Mouse (Mus musculus) midbrain, embryonic 13.5 days (tissue): ENCODE measurements around the gene Gm9048. TPM values are rescaled to one million over a fixed set of nuclear protein-coding genes. Genes with fewer than 3 reads are reported as not detected.
"Not testable (repeated sequence)": the region's sequence is repeated elsewhere in the genome, so short reads cannot be mapped to it uniquely, and the experiment has no call there.

ENCODE experiments used
- ATAC-seq: fragments of 200-750 bp; cut with Nextera tagmentation; 2 replicates; pipeline ENCODE4 v1.8.0; 2017; ENCODE audit warnings: mild to moderate bottlenecking, moderate TSS enrichment, moderate library complexity
- H3K27ac ChIP-seq: fragments of 300-500 bp; sonication (generic); 2 replicates; pipeline ENCODE4 v1.5.1; 2015; ENCODE audit warnings: inconsistent platforms, mild to moderate bottlenecking, moderate library complexity
- H3K27me3 ChIP-seq: fragments of 300-500 bp; sonication (generic); 2 replicates; pipeline ENCODE4 v1.6.1; 2015; ENCODE audit warnings: mild to moderate bottlenecking, inconsistent platforms
- H3K36me3 ChIP-seq: fragments of 300-500 bp; sonication (generic); 2 replicates; pipeline ENCODE4 v1.6.1; 2015; ENCODE audit warnings: mild to moderate bottlenecking, inconsistent platforms
- H3K4me1 ChIP-seq: fragments of 300-500 bp; sonication (generic); replicated peaks from 2 replicates; pipeline ENCODE4 v1.6.1; 2015; ENCODE audit warnings: inconsistent platforms
- H3K4me2 ChIP-seq: fragments of 300-500 bp; sonication (generic); replicated peaks from 2 replicates; pipeline ENCODE4 v1.6.1; 2015; ENCODE audit warnings: moderate library complexity, mild to moderate bottlenecking, inconsistent platforms
- H3K4me3 ChIP-seq: fragments of 300-500 bp; sonication (generic); replicated peaks from 2 replicates; pipeline ENCODE4 v1.5.1; 2015; ENCODE audit warnings: mild to moderate bottlenecking, inconsistent platforms
- H3K9ac ChIP-seq: fragments of 300-500 bp; sonication (generic); replicated peaks from 2 replicates; pipeline ENCODE4 v1.6.1; 2015; ENCODE audit warnings: mild to moderate bottlenecking, inconsistent platforms
- H3K9me3 ChIP-seq: fragments of 300-500 bp; sonication (generic); 2 replicates; pipeline ENCODE4 v1.6.1; 2016; ENCODE audit warnings: mild to moderate bottlenecking, inconsistent platforms
- WGBS: fragments of 180-500 bp; shearing (Covaris S2); methylation state at CpG from one replicate; pipeline ENCODE4 v1.1.7; 2015; 5-methylcytosine and 5-hydroxymethylcytosine counted together
- polyA plus RNA-seq: library from polyadenylated mRNA; unstranded; fragments of >200 nt; fragmentation: Nextera tagmentation; extraction: Ambion mirVana; gene quantifications from 2 replicates; pipeline ENCODE4 v1.2.1, GENCODE M21; 2015

The Gm9048 gene
- polyA plus RNA-seq: 0.14 TPM in 1 of 2 replicates, not detected in the other

DNA sequence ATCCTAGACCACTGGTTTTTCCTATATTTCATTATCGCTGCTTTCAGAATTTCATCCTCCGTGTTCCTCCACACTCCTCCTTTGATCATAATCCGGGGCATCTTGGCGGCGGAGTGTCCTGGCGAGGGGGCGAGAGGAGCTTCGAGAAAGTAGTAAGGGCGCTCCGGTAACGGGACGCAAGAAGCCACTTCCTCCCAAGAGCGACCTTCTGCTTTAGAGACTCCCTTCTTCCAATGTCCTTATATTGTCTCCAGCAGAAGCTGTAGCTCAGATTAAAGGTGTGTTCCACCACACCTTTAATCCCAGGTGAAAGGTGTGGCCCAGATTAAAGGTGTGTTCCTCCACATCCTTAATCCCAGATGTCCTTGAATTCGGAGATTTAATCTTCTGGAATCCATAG lies at the start of gene Gm9048:
Gene Gm9048, minus strand, starts transcription at position 101 of the 400 bp plus-strand sequence.
- not testable (repeated sequence) for ATAC-seq, H3K27me3 ChIP-seq, H3K9me3 ChIP-seq, H3K4me2 ChIP-seq, H3K4me1 ChIP-seq, H3K36me3 ChIP-seq, H3K4me3 ChIP-seq, H3K27ac ChIP-seq, H3K9ac ChIP-seq
- 75% methylated on average over 1 of the region's 14 CpGs for WGBS

DNA sequence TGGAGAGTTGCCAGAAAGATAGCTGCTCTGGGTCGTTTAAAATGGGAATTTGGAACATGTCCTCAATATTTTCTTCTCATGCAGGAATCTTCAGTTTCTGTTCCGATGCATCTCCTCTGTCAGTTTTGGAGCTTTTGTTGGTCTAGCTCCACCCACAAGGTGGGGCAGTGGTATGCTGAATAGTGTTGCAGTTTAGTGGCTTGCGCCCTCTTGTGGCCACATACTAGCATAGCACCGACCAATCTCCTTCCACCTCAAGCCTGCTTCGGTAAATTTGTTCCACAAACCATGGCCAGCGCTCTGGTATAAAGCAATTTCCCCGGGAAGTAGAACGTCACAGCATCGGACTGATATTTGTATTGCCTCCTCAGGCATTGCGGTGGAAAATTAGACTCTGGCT lies 22.0 kb upstream of the Gm9048 start:
- peak; percentile 91 for ATAC-seq
- Histone ChIP-seq H3K27me3 (no peaks in the 10 kb centered on the region), H3K4me2 (peak overlapping the region; percentile 40), H3K27ac (no peak overlapping the region), H3K9me3 (no peaks in the 10 kb centered on the region; the same call in 1 of the 2 replicates), H3K4me1 (no peaks in the 10 kb centered on the region), H3K9ac (no peak overlapping the region), H3K4me3 (no peak overlapping the region), H3K36me3 (no peaks in the 10 kb centered on the region)
- 9% methylated on average over 10 of the region's 10 CpGs for WGBS

DNA sequence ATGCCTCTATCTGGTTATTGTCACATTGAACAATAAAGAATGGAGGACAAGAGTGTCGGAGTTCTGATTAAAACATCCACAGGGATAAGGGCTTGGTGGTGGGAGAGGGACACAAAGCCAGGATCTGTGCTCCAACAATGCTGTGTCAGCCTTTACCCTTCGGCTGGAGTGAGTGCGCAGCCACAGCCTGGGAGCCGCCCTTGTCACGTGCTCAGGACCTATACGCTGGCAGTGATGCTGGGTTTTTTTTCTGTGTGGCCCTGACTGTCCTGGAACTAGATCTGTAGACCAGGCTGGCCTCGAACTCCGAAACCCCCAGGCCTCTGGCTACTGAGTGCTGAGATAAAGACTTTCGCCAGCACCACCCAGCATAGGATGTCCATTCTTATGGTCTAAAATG lies 21.0 kb upstream of the Gm9048 start:
- no peak overlapping the region for H3K9ac ChIP-seq
- no peaks in the 10 kb centered on the region; the same call in 1 of the 2 replicates for H3K9me3 ChIP-seq
- H3K36me3 ChIP-seq: no peaks in the 10 kb centered on the region
- no peak overlapping the region for H3K27ac ChIP-seq
- WGBS: 89% methylated on average over 9 of the region's 9 CpGs
- peak; percentile 53; the same call in 1 of the 2 replicates for ATAC-seq
- no peaks in the 10 kb centered on the region for H3K4me1 ChIP-seq
- H3K4me3 ChIP-seq: no peak overlapping the region
- no peaks in the 10 kb centered on the region for H3K27me3 ChIP-seq
- no peak overlapping the region for H3K4me2 ChIP-seq

DNA sequence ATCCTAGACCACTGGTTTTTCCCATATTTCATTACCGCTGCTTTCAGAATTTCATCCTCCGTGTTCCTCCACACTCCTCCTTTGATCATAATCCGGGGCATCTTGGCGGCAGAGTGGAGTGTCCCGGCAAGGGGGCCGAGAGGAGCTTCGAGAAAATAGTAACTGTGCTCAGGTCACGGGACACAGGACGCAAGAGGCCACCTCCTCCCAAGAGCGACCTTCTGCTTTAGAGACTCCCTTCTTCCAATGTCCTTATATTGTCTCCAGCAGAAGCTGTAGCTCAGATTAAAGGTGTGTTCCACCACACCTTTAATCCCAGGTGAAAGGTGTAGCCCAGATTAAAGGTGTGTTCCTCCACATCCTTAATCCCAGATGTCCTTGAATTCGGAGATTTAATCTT lies 5.5 kb upstream of the Gm9048 start, which contains the start of gene Gm9049:
Gene Gm9049, minus strand, starts transcription at position 101 of the 400 bp plus-strand sequence.
- H3K27me3 ChIP-seq, H3K9ac ChIP-seq, H3K9me3 ChIP-seq, H3K36me3 ChIP-seq, H3K27ac ChIP-seq, H3K4me3 ChIP-seq, ATAC-seq, H3K4me1 ChIP-seq, H3K4me2 ChIP-seq: not testable (repeated sequence)
- 83% methylated on average over 1 of the region's 11 CpGs for WGBS

DNA sequence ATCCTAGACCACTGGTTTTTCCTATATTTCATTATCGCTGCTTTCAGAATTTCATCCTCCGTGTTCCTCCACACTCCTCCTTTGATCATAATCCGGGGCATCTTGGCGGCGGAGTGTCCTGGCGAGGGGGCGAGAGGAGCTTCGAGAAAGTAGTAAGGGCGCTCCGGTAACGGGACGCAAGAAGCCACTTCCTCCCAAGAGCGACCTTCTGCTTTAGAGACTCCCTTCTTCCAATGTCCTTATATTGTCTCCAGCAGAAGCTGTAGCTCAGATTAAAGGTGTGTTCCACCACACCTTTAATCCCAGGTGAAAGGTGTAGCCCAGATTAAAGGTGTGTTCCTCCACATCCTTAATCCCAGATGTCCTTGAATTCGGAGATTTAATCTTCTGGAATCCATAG lies 5.3 kb downstream of the Gm9048 start, which contains the start of gene Gm9046:
Gene Gm9046, minus strand, starts transcription at position 101 of the 400 bp plus-strand sequence.
- not testable (repeated sequence) for H3K9ac ChIP-seq, H3K27me3 ChIP-seq, H3K36me3 ChIP-seq, H3K4me3 ChIP-seq, H3K4me2 ChIP-seq, H3K9me3 ChIP-seq, H3K4me1 ChIP-seq, H3K27ac ChIP-seq, ATAC-seq
- WGBS: no CpG with 5 or more reads among the region's 14 CpGs

DNA sequence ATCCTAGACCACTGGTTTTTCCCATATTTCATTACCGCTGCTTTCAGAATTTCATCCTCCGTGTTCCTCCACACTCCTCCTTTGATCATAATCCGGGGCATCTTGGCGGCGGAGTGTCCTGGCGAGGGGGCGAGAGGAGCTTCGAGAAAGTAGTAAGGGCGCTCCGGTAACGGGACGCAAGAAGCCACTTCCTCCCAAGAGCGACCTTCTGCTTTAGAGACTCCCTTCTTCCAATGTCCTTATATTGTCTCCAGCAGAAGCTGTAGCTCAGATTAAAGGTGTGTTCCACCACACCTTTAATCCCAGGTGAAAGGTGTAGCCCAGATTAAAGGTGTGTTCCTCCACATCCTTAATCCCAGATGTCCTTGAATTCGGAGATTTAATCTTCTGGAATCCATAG lies 10.7 kb downstream of the Gm9048 start, which contains the start of gene Gm9045:
Gene Gm9045, minus strand, starts transcription at position 101 of the 400 bp plus-strand sequence.
- not testable (repeated sequence) for H3K4me3 ChIP-seq, H3K9me3 ChIP-seq, H3K4me2 ChIP-seq, H3K9ac ChIP-seq, H3K27me3 ChIP-seq, H3K27ac ChIP-seq, ATAC-seq, H3K4me1 ChIP-seq, H3K36me3 ChIP-seq
- WGBS: no CpG with 5 or more reads among the region's 14 CpGs

DNA sequence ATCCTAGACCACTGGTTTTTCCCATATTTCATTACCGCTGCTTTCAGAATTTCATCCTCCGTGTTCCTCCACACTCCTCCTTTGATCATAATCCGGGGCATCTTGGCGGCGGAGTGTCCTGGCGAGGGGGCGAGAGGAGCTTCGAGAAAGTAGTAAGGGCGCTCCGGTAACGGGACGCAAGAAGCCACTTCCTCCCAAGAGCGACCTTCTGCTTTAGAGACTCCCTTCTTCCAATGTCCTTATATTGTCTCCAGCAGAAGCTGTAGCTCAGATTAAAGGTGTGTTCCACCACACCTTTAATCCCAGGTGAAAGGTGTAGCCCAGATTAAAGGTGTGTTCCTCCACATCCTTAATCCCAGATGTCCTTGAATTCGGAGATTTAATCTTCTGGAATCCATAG lies 16.2 kb downstream of the Gm9048 start, which contains the start of gene Gm9044:
Gene Gm9044, minus strand, starts transcription at position 101 of the 400 bp plus-strand sequence.
- H3K27me3 ChIP-seq, ATAC-seq, H3K27ac ChIP-seq, H3K4me3 ChIP-seq, H3K9ac ChIP-seq, H3K4me1 ChIP-seq, H3K4me2 ChIP-seq, H3K36me3 ChIP-seq, H3K9me3 ChIP-seq: not testable (repeated sequence)
- no CpG with 5 or more reads among the region's 14 CpGs for WGBS

DNA sequence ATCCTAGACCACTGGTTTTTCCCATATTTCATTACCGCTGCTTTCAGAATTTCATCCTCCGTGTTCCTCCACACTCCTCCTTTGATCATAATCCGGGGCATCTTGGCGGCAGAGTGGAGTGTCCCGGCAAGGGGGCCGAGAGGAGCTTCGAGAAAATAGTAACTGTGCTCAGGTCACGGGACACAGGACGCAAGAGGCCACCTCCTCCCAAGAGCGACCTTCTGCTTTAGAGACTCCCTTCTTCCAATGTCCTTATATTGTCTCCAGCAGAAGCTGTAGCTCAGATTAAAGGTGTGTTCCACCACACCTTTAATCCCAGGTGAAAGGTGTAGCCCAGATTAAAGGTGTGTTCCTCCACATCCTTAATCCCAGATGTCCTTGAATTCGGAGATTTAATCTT lies 21.6 kb downstream of the Gm9048 start, which contains the start of gene Gm9040:
Gene Gm9040, minus strand, starts transcription at position 101 of the 400 bp plus-strand sequence.
- H3K9ac ChIP-seq, H3K27ac ChIP-seq, H3K36me3 ChIP-seq, H3K27me3 ChIP-seq, ATAC-seq, H3K9me3 ChIP-seq, H3K4me1 ChIP-seq, H3K4me3 ChIP-seq, H3K4me2 ChIP-seq: not testable (repeated sequence)
- no CpG with 5 or more reads among the region's 11 CpGs for WGBS

DNA sequence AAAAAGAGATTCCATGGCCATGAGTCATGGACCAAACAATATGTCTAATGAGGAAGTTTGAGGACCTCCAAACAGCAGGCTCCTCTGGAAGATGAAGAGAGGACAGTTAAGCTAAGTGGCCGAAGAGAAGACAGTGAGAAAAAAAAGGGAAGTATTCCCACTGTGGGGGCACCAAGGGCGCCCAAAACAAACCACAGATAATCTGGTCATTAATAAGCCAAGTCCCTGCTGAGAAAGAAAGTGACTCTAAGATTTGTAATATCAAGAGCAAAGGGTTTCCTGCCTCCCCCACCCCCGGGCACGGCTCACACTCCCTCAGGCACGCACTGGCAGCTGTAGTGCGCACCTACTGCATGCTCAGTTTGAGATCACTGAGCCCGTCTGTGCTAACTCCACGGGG lies 29.5 kb downstream of the Gm9048 start:
- H3K36me3 ChIP-seq: no peaks in the 10 kb centered on the region
- no peak for ATAC-seq
- 92% methylated on average over 8 of the region's 8 CpGs for WGBS
- H3K4me1 ChIP-seq: no peaks in the 10 kb centered on the region
- H3K9me3 ChIP-seq: no peaks in the 10 kb centered on the region
- no peaks in the 10 kb centered on the region for H3K27me3 ChIP-seq
- H3K9ac ChIP-seq: no peak overlapping the region
- no peak overlapping the region for H3K4me2 ChIP-seq
- H3K27ac ChIP-seq: no peak overlapping the region
- H3K4me3 ChIP-seq: no peak overlapping the region

DNA sequence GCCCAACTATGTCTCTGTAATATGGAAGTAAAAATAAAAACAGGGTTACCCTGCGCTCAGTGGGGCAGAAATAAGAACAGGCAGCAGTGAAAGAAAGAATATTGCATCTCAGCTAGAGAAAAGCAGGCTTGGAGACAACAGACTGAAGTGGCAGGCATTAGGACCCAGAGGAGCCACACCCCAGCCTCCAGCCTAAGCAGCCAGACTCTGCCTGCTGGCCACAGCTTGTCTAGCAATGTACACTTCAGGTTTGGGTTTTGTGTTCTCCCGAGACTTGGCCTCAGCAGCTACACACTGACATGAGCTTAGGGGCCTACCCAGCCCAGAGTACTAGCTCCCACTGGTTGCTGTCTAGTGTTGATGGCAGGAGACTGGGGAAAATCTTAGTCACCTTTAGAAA lies 46.3 kb downstream of the Gm9048 start:
- H3K9ac ChIP-seq, H3K4me1 ChIP-seq, H3K27me3 ChIP-seq, ATAC-seq, H3K27ac ChIP-seq, H3K4me3 ChIP-seq, H3K36me3 ChIP-seq, H3K9me3 ChIP-seq, H3K4me2 ChIP-seq: not testable (repeated sequence)
- WGBS: 43% methylated on average over 2 of the region's 2 CpGs

Other genes starting within 250 kb of the Gm9048 start
- gene Mdm1, start 206.9 kb downstream of the Gm9048 start, polyA plus RNA-seq: 41.2 and 46.1 TPM in 2 replicates
- gene Il22, start 143.7 kb downstream of the Gm9048 start, polyA plus RNA-seq: not detected in 2 replicates
- 0.23 and 0.26 TPM in 2 replicates for gene Gm32717, start 107.9 kb downstream of the Gm9048 start, polyA plus RNA-seq
- 0.23 and 0.26 TPM in 2 replicates for gene Gm32802, start 90.0 kb downstream of the Gm9048 start, polyA plus RNA-seq
- gene Iltifb, start 53.6 kb downstream of the Gm9048 start, polyA plus RNA-seq: not detected in 2 replicates
- gene Gm9040, start 21.7 kb downstream of the Gm9048 start, polyA plus RNA-seq: 0.11 TPM in 1 of 2 replicates, not detected in the other
- 0.11 TPM in 1 of 2 replicates, not detected in the other for gene Gm9044, start 16.3 kb downstream of the Gm9048 start, polyA plus RNA-seq
- not detected in 2 replicates for gene Gm9045, start 10.8 kb downstream of the Gm9048 start, polyA plus RNA-seq
- gene Gm9046, start 5.4 kb downstream of the Gm9048 start, polyA plus RNA-seq: not detected in 2 replicates
- not detected in 2 replicates for gene Gm9049, start 5.4 kb upstream of the Gm9048 start, polyA plus RNA-seq
- not detected in 2 replicates for gene Ifng, start 92.4 kb upstream of the Gm9048 start, polyA plus RNA-seq